Mouse (Mus musculus) layer of hippocampus, adult 11-12 months (tissue): ENCODE data around the gene Lzts2.

ENCODE experiments used
- DNase-seq: peaks from one replicate; pipeline ENCODE4 v3.0.0; 2022; ENCODE audit warnings: low spot score

Lzts2 gene

GRCm38 (mm10) chr19:45014335-45014971 lies at the start of gene Lzts2:
Gene Lzts2 (plus strand): TSS chr19:45014414.
- DNase-seq: no peak

GRCm38 (mm10) chr19:44965978-44966377 lies 48.2 kb upstream of the Lzts2 start:
- DNase-seq: no peak

GRCm38 (mm10) chr19:44968329-44968728 lies 45.9 kb upstream of the Lzts2 start:
- no peak for DNase-seq

GRCm38 (mm10) chr19:44976636-44977035 lies 37.6 kb upstream of the Lzts2 start:
- DNase-seq: no peak

GRCm38 (mm10) chr19:44977148-44977547 lies 37.1 kb upstream of the Lzts2 start:
- no peak for DNase-seq

GRCm38 (mm10) chr19:44980787-44981186 lies 33.4 kb upstream of the Lzts2 start:
- no peak for DNase-seq

- no peak for DNase-seq
Observed at GRCm38 (mm10) chr19:44982477-44983115, 31.6 kb upstream of the Lzts2 start.

- peak; percentile 12 for DNase-seq
Observed at GRCm38 (mm10) chr19:44983366-44983765, 30.8 kb upstream of the Lzts2 start.

- peak; percentile 2 for DNase-seq
Observed at GRCm38 (mm10) chr19:44984420-44984819, 29.8 kb upstream of the Lzts2 start.

GRCm38 (mm10) chr19:44985159-44985988 lies 28.8 kb upstream of the Lzts2 start:
- DNase-seq: peak; percentile 2

- peak; percentile 23 for DNase-seq
Observed at GRCm38 (mm10) chr19:44987004-44987403, 27.2 kb upstream of the Lzts2 start.

- peak; percentile 57 for DNase-seq
Observed at GRCm38 (mm10) chr19:44987851-44988250, 26.4 kb upstream of the Lzts2 start.

- DNase-seq: peak; percentile 5
Observed at GRCm38 (mm10) chr19:44988321-44988720, 25.9 kb upstream of the Lzts2 start.

- DNase-seq: peak; percentile 24
Observed at GRCm38 (mm10) chr19:44988831-44989566, 25.2 kb upstream of the Lzts2 start, which contains the start of gene Sema4g. Gene Sema4g (plus strand): TSS chr19:44989101.

GRCm38 (mm10) chr19:44989567-44990495 lies 24.4 kb upstream of the Lzts2 start:
- DNase-seq: peak; percentile 6

GRCm38 (mm10) chr19:44991031-44991430 lies 23.2 kb upstream of the Lzts2 start:
- DNase-seq: peak; percentile 8

- DNase-seq: peak; percentile 4
Observed at GRCm38 (mm10) chr19:44992246-44992645, 22.0 kb upstream of the Lzts2 start.

- DNase-seq: peak; percentile 4
Observed at GRCm38 (mm10) chr19:44992712-44993111, 21.5 kb upstream of the Lzts2 start.

GRCm38 (mm10) chr19:44997786-44998185 lies 16.4 kb upstream of the Lzts2 start:
- no peak for DNase-seq

- DNase-seq: no peak
Observed at GRCm38 (mm10) chr19:44999647-45000046, 14.6 kb upstream of the Lzts2 start.

- no peak for DNase-seq
Observed at GRCm38 (mm10) chr19:45002301-45002700, 11.9 kb upstream of the Lzts2 start.
